11 mouse cellular contexts compared by ENCODE assay signal in genomic region chr13:99609151-99610146, GRCm38 (mm10).
DNase-seq lines count a peak whose midpoint lies in the region; ATAC-seq and TF ChIP-seq lines count a peak whose summit lies in the region.
"Had no signal": no experiment of that assay in that cellular context is flagged by ENCODE, and none has a peak within 500 bp of the region (broad histone marks: within the 10 kb centered on the region; RNA-seq: fewer than 3 reads in every experiment).

No protein-coding gene starts in this region.

- WGBS in embryonic facial prominence, embryonic 12.5 days: 39% methylated on average over 9 of the region's 9 CpGs
- 17% methylated on average over 9 of the region's 9 CpGs for WGBS in hindbrain, embryonic 15.5 days
- 29% methylated on average over 9 of the region's 9 CpGs for WGBS in neural tube, embryonic 11.5 days
- WGBS in lung, postnatal 0 days: 65% methylated on average over 9 of the region's 9 CpGs

- no peaks in the 10 kb centered on the region for H3K27me3 ChIP-seq in embryonic facial prominence, embryonic 12.5 days
- H3K27me3 ChIP-seq in hindbrain, embryonic 15.5 days: no peaks in the 10 kb centered on the region
- no peaks in the 10 kb centered on the region for H3K27me3 ChIP-seq in neural tube, embryonic 11.5 days (ENCODE audit: control insufficient read depth, insufficient read depth, low read length)
- H3K27me3 ChIP-seq in lung, postnatal 0 days (replicated peaks; ENCODE audit: insufficient read depth, low read length): no peaks in the 10 kb centered on the region
- H3K27me3 ChIP-seq: intestine, embryonic 15.5 days; limb, embryonic 13.5 days had no signal

- no peak overlapping the region for H3K9ac ChIP-seq in embryonic facial prominence, embryonic 12.5 days
- no peak overlapping the region for H3K9ac ChIP-seq in hindbrain, embryonic 15.5 days
- no peak overlapping the region for H3K9ac ChIP-seq in neural tube, embryonic 11.5 days (ENCODE audit: low read length)
- no peak overlapping the region for H3K9ac ChIP-seq in lung, postnatal 0 days (replicated peaks; ENCODE audit: low read depth)
- H3K9ac ChIP-seq: intestine, embryonic 15.5 days; limb, embryonic 13.5 days had no signal

- H3K27ac ChIP-seq in embryonic facial prominence, embryonic 12.5 days: no peak overlapping the region
- peak overlapping the region; percentile 28 for H3K27ac ChIP-seq in hindbrain, embryonic 15.5 days (replicated peaks)
- H3K27ac ChIP-seq in neural tube, embryonic 11.5 days (ENCODE audit: low read depth, low read length): no peak overlapping the region
- no peak overlapping the region for H3K27ac ChIP-seq in lung, postnatal 0 days (ENCODE audit: low read length)
- H3K27ac ChIP-seq: intestine, embryonic 15.5 days; limb, embryonic 13.5 days had no signal

- no peak for TF ChIP-seq EP300 in lung, postnatal 0 days (IDR thresholded peaks at IDR 0.05)

- H3K36me3 ChIP-seq in embryonic facial prominence, embryonic 12.5 days: no peaks in the 10 kb centered on the region
- no peaks in the 10 kb centered on the region for H3K36me3 ChIP-seq in hindbrain, embryonic 15.5 days
- no peaks in the 10 kb centered on the region for H3K36me3 ChIP-seq in neural tube, embryonic 11.5 days (ENCODE audit: control insufficient read depth, insufficient read depth, low read length)
- no peaks in the 10 kb centered on the region for H3K36me3 ChIP-seq in lung, postnatal 0 days (ENCODE audit: insufficient read depth, low read length)
- H3K36me3 ChIP-seq: intestine, embryonic 15.5 days; limb, embryonic 13.5 days had no signal

- no peak overlapping the region for H3K4me3 ChIP-seq in embryonic facial prominence, embryonic 12.5 days
- H3K4me3 ChIP-seq in hindbrain, embryonic 15.5 days: no peak overlapping the region
- H3K4me3 ChIP-seq in neural tube, embryonic 11.5 days (ENCODE audit: low read depth, low read length): no peak overlapping the region
- no peak overlapping the region for H3K4me3 ChIP-seq in lung, postnatal 0 days (ENCODE audit: low read depth, low read length)
- H3K4me3 ChIP-seq: intestine, embryonic 15.5 days; limb, embryonic 13.5 days had no signal

- TF ChIP-seq CTCF in lung, postnatal 0 days (IDR thresholded peaks at IDR 0.05): no peak

- no peak overlapping the region for H3K4me2 ChIP-seq in embryonic facial prominence, embryonic 12.5 days (replicated peaks)
- H3K4me2 ChIP-seq in hindbrain, embryonic 15.5 days: 0 out of 2 replicates have a peak overlapping the region, but pooled peaks have one; percentile 4
- H3K4me2 ChIP-seq in neural tube, embryonic 11.5 days (ENCODE audit: low read depth): no peak overlapping the region
- no peak overlapping the region for H3K4me2 ChIP-seq in lung, postnatal 0 days (replicated peaks; ENCODE audit: low read depth, low read length)
- H3K4me2 ChIP-seq: intestine, embryonic 15.5 days; limb, embryonic 13.5 days had no signal

- H3K9me3 ChIP-seq in embryonic facial prominence, embryonic 12.5 days: no peaks in the 10 kb centered on the region
- no peaks in the 10 kb centered on the region for H3K9me3 ChIP-seq in hindbrain, embryonic 15.5 days
- no peaks in the 10 kb centered on the region for H3K9me3 ChIP-seq in neural tube, embryonic 11.5 days (ENCODE audit: control insufficient read depth, low read length)
- H3K9me3 ChIP-seq in lung, postnatal 0 days (ENCODE audit: low read length): no peaks in the 10 kb centered on the region
- H3K9me3 ChIP-seq: intestine, embryonic 15.5 days had no signal

- intact Hi-C loops in left cerebral cortex, postnatal 4 days (cut with DNase I): no loop called here

- 0 out of 2 replicates have a peak, but pooled peaks have one; percentile 41 for ATAC-seq in embryonic facial prominence, embryonic 12.5 days (ENCODE audit: insufficient number of reproducible peaks, insufficient read depth, low FRiP score, low TSS enrichment)
- peak; percentile 43; the same call in 1 of the 2 replicates for ATAC-seq in hindbrain, embryonic 15.5 days (ENCODE audit: low FRiP score, low read depth)
- peak; percentile 89 for ATAC-seq in neural tube, embryonic 11.5 days (ENCODE audit: insufficient read depth, low FRiP score, low TSS enrichment)
- no peak for ATAC-seq in lung, postnatal 0 days
- ATAC-seq: intestine, embryonic 15.5 days had no signal

- H3K4me1 ChIP-seq in embryonic facial prominence, embryonic 12.5 days: peaks cover 15% of the 10 kb centered on the region
- H3K4me1 ChIP-seq in hindbrain, embryonic 15.5 days (replicated peaks): peaks cover 24% of the 10 kb centered on the region
- peaks cover 14% of the 10 kb centered on the region for H3K4me1 ChIP-seq in neural tube, embryonic 11.5 days (ENCODE audit: control insufficient read depth, insufficient read depth, low read length)
- H3K4me1 ChIP-seq in lung, postnatal 0 days (ENCODE audit: insufficient read depth, low read depth, low read length): no peaks in the 10 kb centered on the region
- H3K4me1 ChIP-seq: intestine, embryonic 15.5 days had no signal

- DNase-seq in cerebellum, postnatal 10 days: peak; percentile 19 to 41
- DNase-seq in cerebellum, adult 11 months: no peak
- peak; percentile 59 for DNase-seq in neural tube, embryonic 11.5 days (ENCODE audit: low spot score)
- DNase-seq in urinary bladder, adult 18-20 months (ENCODE audit: low spot score in 2 of 2): no peak
- no peak for DNase-seq in lung, postnatal 0 days (ENCODE audit: low spot score)
- DNase-seq in left cerebral cortex, postnatal 4 days: no peak
- DNase-seq: cerebellum, adult 9-10 months had no signal

Comparison
In these comparisons a context has a peak if more than half of its experiments do, and no peak if none do; other contexts are left out.
1. DNase-seq: peak in cerebellum, postnatal 10 days (2 of 2) and neural tube, embryonic 11.5 days (single experiment); none in cerebellum, adult 11 months (single experiment), urinary bladder, adult 18-20 months (0 of 2), lung, postnatal 0 days (single experiment) and left cerebral cortex, postnatal 4 days (single experiment).